Mouse (Mus musculus) Muller cell, postnatal 12 days (primary cell): ENCODE results near the gene Tnfaip3.

ENCODE experiments used
- DNase-seq: peaks from one replicate; pipeline ENCODE4 v3.0.0-alpha.2; 2015; ENCODE audit errors: inconsistent ontology term

Gene Tnfaip3

DNA sequence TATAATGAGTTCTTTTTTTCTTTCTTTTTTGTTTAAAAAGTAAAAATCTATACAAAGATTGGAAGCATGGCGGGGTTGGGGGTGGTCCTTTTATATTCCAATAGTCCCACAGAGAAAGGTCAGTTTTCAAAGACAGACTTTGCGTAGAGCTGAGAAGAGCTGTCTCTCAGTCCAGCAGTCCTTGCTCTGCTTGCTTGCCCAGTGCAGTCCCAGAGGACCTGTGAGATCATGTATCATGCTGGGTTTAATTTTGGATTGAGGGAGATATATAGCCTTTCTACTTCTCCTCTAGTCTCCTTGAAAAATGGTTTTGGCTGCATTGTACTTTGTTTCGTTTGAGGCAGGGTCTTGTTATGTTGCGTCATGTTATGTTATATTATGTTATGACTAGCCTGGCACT is 49.9 kb downstream of the Tnfaip3 start:
- no peak for DNase-seq

DNA sequence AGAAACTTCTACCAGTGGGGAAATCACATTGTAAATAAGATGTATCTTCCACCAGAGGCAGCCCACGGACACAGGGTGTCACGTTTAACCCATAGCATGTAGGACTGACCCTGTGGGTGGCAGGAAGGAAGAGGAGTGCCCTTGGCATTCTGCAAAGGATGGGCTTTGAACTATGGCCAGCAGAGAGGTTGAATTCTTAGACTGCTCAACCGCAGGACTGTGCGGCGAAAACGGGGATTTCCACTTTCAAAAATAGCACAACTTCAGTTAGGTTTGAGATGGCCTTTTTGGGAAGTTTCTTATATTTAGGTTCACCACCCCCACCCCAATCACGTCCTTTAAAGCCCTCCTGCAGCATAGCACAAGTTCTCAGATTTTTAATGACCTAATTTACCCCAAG is 50.6 kb downstream of the Tnfaip3 start:
- no peak for DNase-seq

DNA sequence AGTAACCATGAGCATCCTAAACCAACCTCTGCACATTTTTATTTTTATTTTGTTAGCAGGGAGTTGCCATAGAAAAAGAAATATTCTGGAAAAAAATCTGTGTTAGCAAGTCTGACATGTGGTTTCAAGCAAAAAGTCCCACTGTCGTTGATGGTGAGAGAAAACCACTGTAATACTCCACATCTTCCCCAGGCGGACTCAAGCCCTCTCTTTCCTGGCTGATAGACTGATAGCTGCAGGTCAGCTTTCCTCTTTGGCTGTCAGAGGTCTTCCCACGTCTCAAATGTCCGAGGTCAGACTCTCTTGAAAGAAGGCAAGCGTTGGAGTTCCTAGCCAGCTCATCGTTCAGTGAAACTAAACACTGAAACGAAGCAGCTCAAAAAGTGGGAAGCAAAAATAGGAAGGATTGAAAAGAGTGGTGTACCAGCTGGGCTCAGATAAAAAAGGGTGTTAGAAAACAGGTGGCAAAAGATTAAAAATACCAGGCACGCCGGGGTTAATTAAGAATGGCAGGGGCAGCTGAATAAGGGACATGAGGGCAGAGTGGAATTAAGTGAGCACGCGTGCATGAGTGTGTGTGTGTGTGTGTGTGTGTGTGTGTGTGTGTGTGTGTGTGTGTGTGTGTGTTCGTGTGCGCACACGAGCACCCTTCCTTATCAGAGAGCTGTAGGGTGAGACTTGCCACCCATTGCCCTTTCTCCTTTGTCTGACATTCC is 55.5 kb downstream of the Tnfaip3 start:
- DNase-seq, result no peak

DNA sequence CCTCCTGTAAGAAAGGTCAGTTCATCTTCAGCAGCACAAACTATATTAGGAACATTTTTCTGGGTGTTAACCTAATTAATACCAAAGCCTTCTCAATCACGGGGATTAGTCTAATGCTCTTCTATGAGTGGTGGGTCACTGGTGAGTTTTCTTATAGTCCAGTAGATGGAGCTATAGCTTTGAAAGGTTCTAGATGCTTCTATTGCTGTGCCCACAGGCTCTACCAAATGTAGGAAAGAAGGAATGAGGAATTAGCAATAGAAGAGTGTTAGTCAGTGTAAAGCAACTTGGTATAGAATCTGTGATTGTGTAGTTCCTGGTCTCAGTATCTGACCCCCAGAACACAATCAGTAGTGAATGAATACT is 61.8 kb downstream of the Tnfaip3 start:
- DNase-seq, result peak; percentile 32

DNA sequence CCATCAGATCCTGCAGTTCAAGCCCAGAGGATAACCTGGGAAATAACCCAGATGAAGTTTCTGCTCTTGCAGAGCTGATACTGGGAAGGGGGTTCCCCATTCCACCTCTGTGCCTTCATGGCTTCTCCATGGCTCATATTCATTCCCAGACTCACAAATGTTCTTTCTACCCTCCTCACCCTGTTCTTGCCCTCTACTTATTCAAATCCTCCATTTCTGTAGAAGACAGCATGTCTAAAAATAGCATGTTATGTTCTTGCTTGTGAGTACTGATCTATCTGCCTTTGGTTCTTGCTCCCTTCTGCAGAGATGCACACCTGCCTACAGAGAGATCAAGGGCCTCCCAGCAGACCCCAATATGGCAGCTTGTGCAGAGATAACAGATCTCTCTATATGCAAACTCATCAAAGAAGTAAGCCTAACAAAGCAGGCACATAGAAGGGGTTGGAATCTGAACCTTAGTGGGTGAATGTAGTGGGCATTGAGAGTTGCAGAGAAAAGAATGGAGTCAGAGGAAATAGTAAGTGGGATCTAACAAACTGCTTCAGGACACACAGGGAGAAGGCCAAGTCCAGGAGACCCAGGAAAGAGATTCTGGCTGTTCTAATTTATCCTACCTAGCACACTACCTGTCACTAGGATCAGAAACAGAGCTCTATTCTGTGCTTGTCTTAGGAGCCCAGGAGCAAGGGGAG is 62.3 kb downstream of the Tnfaip3 start:
- DNase-seq, result no peak
